Mouse (Mus musculus): ENCODE measurements around the gene Myo1b. TPM values are rescaled to one million over a fixed set of nuclear protein-coding genes. Genes with fewer than 3 reads are reported as not detected.

Myo1b gene
- polyA plus RNA-seq, 1 experiment from 2014 or later, result 80.4 TPM

GRCm38 (mm10) chr1:51739252-51739852, 176.5 kb downstream of the Myo1b start:
- no peaks in the 10 kb centered on the region; the same call in 1 of the 2 replicates for H3K36me3 ChIP-seq (ENCODE audit: control insufficient read depth, insufficient read depth, low read length)
- no peak overlapping the region for H3K9ac ChIP-seq (ENCODE audit: low read length)
- 41% methylated on average over 5 of the region's 5 CpGs for WGBS
- no peaks in the 10 kb centered on the region for H3K27me3 ChIP-seq (ENCODE audit: control insufficient read depth, insufficient read depth, low read depth, low read length)
- no peak overlapping the region for H3K27ac ChIP-seq (ENCODE audit: low read length)
- H3K4me2 ChIP-seq (ENCODE audit: low read depth, low read length), result no peak overlapping the region
- peak; percentile 59 for ATAC-seq (ENCODE audit: low read depth)
- peaks cover 3% of the 10 kb centered on the region; the same call in 1 of the 2 replicates for H3K4me1 ChIP-seq (replicated peaks; ENCODE audit: control insufficient read depth, insufficient read depth, low read length)
- H3K9me3 ChIP-seq (ENCODE audit: control insufficient read depth, low read length), result no peaks in the 10 kb centered on the region
- no peak overlapping the region for H3K4me3 ChIP-seq (ENCODE audit: low read length)

DNA sequence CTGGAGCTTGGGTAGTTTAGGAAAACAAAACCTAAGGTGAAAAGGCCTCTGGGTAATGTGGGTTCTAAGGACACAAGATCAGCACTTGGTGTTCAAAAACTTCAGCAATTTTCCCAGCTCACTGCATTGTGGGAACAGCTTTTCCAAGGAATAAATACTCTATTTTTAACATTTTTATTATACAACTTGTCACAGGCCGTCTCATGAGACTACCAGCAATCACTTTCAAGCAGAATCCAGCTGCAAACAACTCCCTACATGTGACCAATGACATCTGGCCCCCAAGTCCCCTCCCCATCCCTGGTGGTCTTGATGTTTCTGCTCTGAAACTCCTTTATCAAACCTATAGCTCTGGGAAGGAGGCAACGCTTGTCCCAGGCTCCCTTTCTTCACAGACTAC, 179.0 kb downstream of the Myo1b start:
- no peaks in the 10 kb centered on the region for H3K36me3 ChIP-seq (ENCODE audit: control insufficient read depth, insufficient read depth, low read length)
- H3K9ac ChIP-seq (ENCODE audit: low read length), result no peak overlapping the region
- no peaks in the 10 kb centered on the region for H3K9me3 ChIP-seq (ENCODE audit: control insufficient read depth, low read length)
- H3K27me3 ChIP-seq (ENCODE audit: control insufficient read depth, insufficient read depth, low read depth, low read length), result no peaks in the 10 kb centered on the region
- H3K4me2 ChIP-seq (ENCODE audit: low read depth, low read length), result no peak overlapping the region
- H3K4me1 ChIP-seq (replicated peaks; ENCODE audit: control insufficient read depth, insufficient read depth, low read length), result peaks cover 3% of the 10 kb centered on the region; the same call in 1 of the 2 replicates
- H3K27ac ChIP-seq (ENCODE audit: low read length), result no peak overlapping the region
- no peak overlapping the region for H3K4me3 ChIP-seq (ENCODE audit: low read length)
- ATAC-seq (ENCODE audit: low read depth), result no peak
- WGBS, result 50% methylated on average over 2 of the region's 2 CpGs

GRCm38 (mm10) chr1:51734721-51735120, 181.2 kb downstream of the Myo1b start:
- Histone ChIP-seq H3K9ac (ENCODE audit: low read length) (no peak overlapping the region), H3K36me3 (ENCODE audit: control insufficient read depth, insufficient read depth, low read length) (no peaks in the 10 kb centered on the region), H3K4me2 (ENCODE audit: low read depth, low read length) (no peak overlapping the region), H3K4me3 (ENCODE audit: low read length) (no peak overlapping the region), H3K4me1 (replicated peaks; ENCODE audit: control insufficient read depth, insufficient read depth, low read length) (no peaks in the 10 kb centered on the region), H3K27ac (ENCODE audit: low read length) (no peak overlapping the region), H3K27me3 (ENCODE audit: control insufficient read depth, insufficient read depth, low read depth, low read length) (no peaks in the 10 kb centered on the region), H3K9me3 (ENCODE audit: control insufficient read depth, low read length) (no peaks in the 10 kb centered on the region)
- WGBS, result 83% methylated on average over 6 of the region's 6 CpGs
- no peak for ATAC-seq (ENCODE audit: low read depth)

DNA sequence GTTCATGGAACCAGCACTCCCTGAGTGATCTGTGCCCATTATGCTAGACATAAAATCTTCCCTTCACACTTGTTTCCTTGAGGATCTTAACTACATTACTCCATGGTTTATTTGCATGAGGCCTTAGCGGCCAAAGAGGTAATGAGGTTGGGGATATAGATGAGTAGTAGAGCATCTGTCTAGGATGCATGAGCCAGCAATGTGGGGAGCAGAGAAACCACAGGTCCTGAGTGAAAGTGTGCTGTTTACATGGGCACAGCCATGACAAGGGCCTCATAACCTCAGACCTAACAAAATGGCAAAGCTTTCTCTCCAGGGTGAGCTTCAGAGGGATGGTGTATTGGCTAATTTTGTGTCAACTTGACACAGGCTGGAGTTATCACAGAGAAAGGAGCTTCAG, 186.5 kb downstream of the Myo1b start:
- no peaks in the 10 kb centered on the region for H3K4me1 ChIP-seq (replicated peaks; ENCODE audit: control insufficient read depth, insufficient read depth, low read length)
- no peaks in the 10 kb centered on the region for H3K9me3 ChIP-seq (ENCODE audit: control insufficient read depth, low read length)
- no peak overlapping the region for H3K27ac ChIP-seq (ENCODE audit: low read length)
- H3K9ac ChIP-seq (ENCODE audit: low read length), result no peak overlapping the region
- H3K36me3 ChIP-seq (ENCODE audit: control insufficient read depth, insufficient read depth, low read length), result no peaks in the 10 kb centered on the region
- no peak overlapping the region for H3K4me3 ChIP-seq (ENCODE audit: low read length)
- no peak overlapping the region for H3K4me2 ChIP-seq (ENCODE audit: low read depth, low read length)
- 78% methylated on average over 1 of the region's 1 CpGs for whole genome bisulfite sequencing
- H3K27me3 ChIP-seq (ENCODE audit: control insufficient read depth, insufficient read depth, low read depth, low read length), result no peaks in the 10 kb centered on the region
- ATAC-seq (ENCODE audit: low read depth), result no peak

- no peak for ATAC-seq (ENCODE audit: low read depth)
- Histone ChIP-seq H3K27me3 (ENCODE audit: control insufficient read depth, insufficient read depth, low read depth, low read length) (no peaks in the 10 kb centered on the region), H3K9me3 (ENCODE audit: control insufficient read depth, low read length) (no peaks in the 10 kb centered on the region), H3K4me1 (replicated peaks; ENCODE audit: control insufficient read depth, insufficient read depth, low read length) (no peaks in the 10 kb centered on the region), H3K9ac (ENCODE audit: low read length) (no peak overlapping the region), H3K36me3 (ENCODE audit: control insufficient read depth, insufficient read depth, low read length) (no peaks in the 10 kb centered on the region), H3K4me2 (ENCODE audit: low read depth, low read length) (no peak overlapping the region), H3K4me3 (ENCODE audit: low read length) (no peak overlapping the region), H3K27ac (ENCODE audit: low read length) (no peak overlapping the region)
- WGBS, result 64% methylated on average over 4 of the region's 4 CpGs
These were observed 187.1 kb downstream of the Myo1b start for GRCm38 (mm10) chr1:51728816-51729215.

DNA sequence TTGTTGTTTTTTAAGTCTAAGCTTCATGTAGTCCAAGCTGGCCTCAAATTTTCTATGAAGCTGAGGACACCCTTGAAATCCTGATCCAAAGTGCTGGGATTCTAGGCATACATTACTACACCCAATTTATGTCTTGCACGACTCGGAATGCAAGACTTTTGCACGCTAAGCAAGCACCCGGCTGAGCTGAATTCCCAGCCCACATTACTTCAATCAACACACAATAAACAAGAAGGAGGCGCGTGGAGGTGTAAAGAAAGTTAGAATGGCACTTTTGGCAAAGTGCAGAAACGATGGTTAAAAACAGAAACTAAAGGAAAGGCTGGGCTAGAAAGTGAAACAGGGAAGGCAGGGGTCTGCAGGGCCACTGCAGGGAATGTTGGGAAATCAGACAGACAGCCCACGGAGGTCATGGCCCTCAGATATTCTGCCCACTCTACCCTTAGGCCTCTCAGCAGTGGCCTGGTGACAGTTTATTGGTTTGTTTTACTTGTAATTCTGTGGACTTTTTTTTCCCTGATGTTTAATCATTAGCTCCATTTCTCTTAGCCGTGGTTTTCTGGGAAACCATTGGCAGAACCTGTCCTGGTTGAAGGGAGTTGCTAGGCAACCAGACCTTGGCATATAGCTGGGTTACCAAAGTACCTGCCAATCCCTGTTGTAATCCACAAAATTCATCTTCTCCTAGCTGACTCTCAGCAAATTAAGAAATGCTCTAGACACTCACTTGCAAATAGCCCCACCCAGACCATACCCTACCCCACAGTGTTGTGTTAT, 195.8 kb downstream of the Myo1b start:
- ATAC-seq (ENCODE audit: low read depth), result no peak; the same call in 1 of the 2 replicates

DNA sequence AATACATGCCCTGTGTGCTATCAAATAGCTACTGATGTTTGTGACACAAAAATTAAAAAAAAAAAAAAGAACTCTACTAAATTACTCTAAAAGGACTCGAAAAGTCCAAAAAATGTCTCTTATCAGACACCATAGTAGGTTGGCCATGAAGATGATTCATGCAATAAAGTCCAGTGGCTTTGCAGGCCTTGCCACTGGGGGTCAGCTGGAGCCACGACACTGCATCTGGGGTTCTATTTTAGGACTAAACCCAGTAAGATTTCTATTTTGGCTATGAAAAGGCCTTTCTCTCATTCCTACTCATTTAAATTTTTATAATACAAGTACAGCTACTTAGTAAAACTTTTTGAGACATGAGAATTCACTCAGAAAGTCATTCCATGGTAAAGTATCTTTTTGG, 205.0 kb downstream of the Myo1b start:
- H3K27me3 ChIP-seq (ENCODE audit: control insufficient read depth, insufficient read depth, low read depth, low read length), result no peaks in the 10 kb centered on the region
- ATAC-seq (ENCODE audit: low read depth), result no peak
- no peak overlapping the region for H3K4me2 ChIP-seq (ENCODE audit: low read depth, low read length)
- 81% methylated on average over 2 of the region's 2 CpGs for WGBS
- H3K27ac ChIP-seq (ENCODE audit: low read length), result no peak overlapping the region
- H3K4me3 ChIP-seq (ENCODE audit: low read length), result no peak overlapping the region
- no peak overlapping the region for H3K9ac ChIP-seq (ENCODE audit: low read length)
- H3K9me3 ChIP-seq (ENCODE audit: control insufficient read depth, low read length), result no peaks in the 10 kb centered on the region
- H3K36me3 ChIP-seq (ENCODE audit: control insufficient read depth, insufficient read depth, low read length), result no peaks in the 10 kb centered on the region
- H3K4me1 ChIP-seq (replicated peaks; ENCODE audit: control insufficient read depth, insufficient read depth, low read length), result no peaks in the 10 kb centered on the region

More for the DNA sequence above, 195.8 kb downstream of the Myo1b start:
- Histone ChIP-seq H3K9me3 (ENCODE audit: control insufficient read depth, low read length) (no peaks in the 10 kb centered on the region), H3K27me3 (ENCODE audit: control insufficient read depth, insufficient read depth, low read depth, low read length) (no peaks in the 10 kb centered on the region), H3K36me3 (ENCODE audit: control insufficient read depth, insufficient read depth, low read length) (no peaks in the 10 kb centered on the region), H3K27ac (ENCODE audit: low read length) (no peak overlapping the region; the same call in 1 of the 2 replicates), H3K4me1 (replicated peaks; ENCODE audit: control insufficient read depth, insufficient read depth, low read length) (peaks cover 4% of the 10 kb centered on the region; the same call in 1 of the 2 replicates), H3K9ac (ENCODE audit: low read length) (no peak overlapping the region), H3K4me2 (ENCODE audit: low read depth, low read length) (peak overlapping the region; percentile 39), H3K4me3 (ENCODE audit: low read length) (peak overlapping the region; percentile 24)
- WGBS, result 35% methylated on average over 9 of the region's 9 CpGs

DNA sequence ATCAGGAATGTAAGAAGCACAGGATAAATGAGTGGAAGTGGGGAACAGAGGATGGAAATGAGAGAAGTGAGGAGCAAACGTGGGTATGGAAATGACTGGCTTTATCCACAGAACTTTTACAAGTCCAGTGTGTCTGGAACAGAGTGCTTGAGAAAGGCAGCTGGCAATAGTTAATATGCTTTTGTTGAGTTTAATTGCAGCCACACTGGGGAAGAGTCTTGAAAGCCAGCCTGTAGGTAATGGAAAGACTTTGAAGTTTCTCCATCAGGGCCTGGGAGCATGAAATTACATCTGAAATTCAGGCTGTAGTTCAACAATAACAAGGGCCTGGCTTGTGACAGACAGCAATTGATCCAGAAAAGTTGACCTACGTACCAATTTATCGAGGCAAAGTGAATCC, 209.8 kb downstream of the Myo1b start:
- H3K4me1 ChIP-seq (replicated peaks; ENCODE audit: control insufficient read depth, insufficient read depth, low read length), result no peaks in the 10 kb centered on the region
- H3K9ac ChIP-seq (ENCODE audit: low read length), result no peak overlapping the region
- H3K27ac ChIP-seq (ENCODE audit: low read length), result no peak overlapping the region
- H3K36me3 ChIP-seq (ENCODE audit: control insufficient read depth, insufficient read depth, low read length), result no peaks in the 10 kb centered on the region
- H3K9me3 ChIP-seq (ENCODE audit: control insufficient read depth, low read length), result no peaks in the 10 kb centered on the region
- no peaks in the 10 kb centered on the region for H3K27me3 ChIP-seq (ENCODE audit: control insufficient read depth, insufficient read depth, low read depth, low read length)
- no peak for ATAC-seq (ENCODE audit: low read depth)
- 84% methylated on average over 3 of the region's 3 CpGs for WGBS
- no peak overlapping the region for H3K4me3 ChIP-seq (ENCODE audit: low read length)
- H3K4me2 ChIP-seq (ENCODE audit: low read depth, low read length), result no peak overlapping the region

DNA sequence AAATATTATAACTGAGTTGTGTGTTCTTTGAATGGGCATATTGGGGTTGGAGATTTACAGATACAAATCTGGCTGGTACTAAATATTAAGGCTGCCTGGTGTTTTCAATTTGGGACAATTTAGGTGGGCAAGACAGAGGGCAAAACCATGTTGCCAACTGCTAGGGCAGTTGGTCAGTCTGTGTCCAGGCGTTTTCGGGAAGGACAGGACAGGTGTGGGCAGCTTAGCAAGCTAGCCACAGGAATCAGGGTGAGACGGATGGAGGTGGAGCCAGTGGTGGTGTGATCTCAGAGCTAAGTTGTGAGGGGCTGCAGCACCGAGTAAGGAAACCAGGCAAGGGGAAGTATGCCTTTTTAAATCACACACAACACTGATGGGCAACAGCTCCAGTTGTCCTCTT, 211.3 kb downstream of the Myo1b start:
- H3K4me3 ChIP-seq (ENCODE audit: low read length), result no peak overlapping the region
- H3K4me1 ChIP-seq (replicated peaks; ENCODE audit: control insufficient read depth, insufficient read depth, low read length), result no peaks in the 10 kb centered on the region
- no peak overlapping the region for H3K9ac ChIP-seq (ENCODE audit: low read length)
- H3K27ac ChIP-seq (ENCODE audit: low read length), result no peak overlapping the region
- no peaks in the 10 kb centered on the region for H3K27me3 ChIP-seq (ENCODE audit: control insufficient read depth, insufficient read depth, low read depth, low read length)
- no peak for ATAC-seq (ENCODE audit: low read depth)
- WGBS, result 70% methylated on average over 4 of the region's 4 CpGs
- H3K36me3 ChIP-seq (ENCODE audit: control insufficient read depth, insufficient read depth, low read length), result no peaks in the 10 kb centered on the region
- no peak overlapping the region for H3K4me2 ChIP-seq (ENCODE audit: low read depth, low read length)
- H3K9me3 ChIP-seq (ENCODE audit: control insufficient read depth, low read length), result no peaks in the 10 kb centered on the region

All from lung, embryonic 16.5 days (tissue).